Mouse (Mus musculus) bone marrow, adult 2 months (tissue): ENCODE measurements around the gene Olfm1. TPM values are rescaled to one million over a fixed set of nuclear protein-coding genes. Genes with fewer than 3 reads are reported as not detected.

Experiments
- H3K27ac ChIP-seq: fragments of 200-500 bp; 2 replicates; pipeline ENCODE4 v1.5.1; 2012; ENCODE audit warnings: low read depth, mild to moderate bottlenecking, control low read depth, inconsistent platforms, low read length; ENCODE audit not compliant: control insufficient read depth, poor library complexity, insufficient read depth
- H3K4me1 ChIP-seq: fragments of 200-500 bp; 2 replicates; pipeline ENCODE4 v1.6.1; 2011; ENCODE audit warnings: low read length; ENCODE audit not compliant: control insufficient read depth, insufficient read depth
- H3K4me3 ChIP-seq: fragments of 200-500 bp; replicated peaks from 2 replicates; pipeline ENCODE3; 2011; ENCODE audit warnings: mild to moderate bottlenecking, low read depth, low read length, control low read depth; ENCODE audit not compliant: control insufficient read depth
- CTCF ChIP-seq: fragments of 200-500 bp; IDR thresholded peaks from 2 replicates; pipeline ENCODE4 v1.5.1; 2011; ENCODE audit warnings: low read length, control low read depth; ENCODE audit not compliant: control insufficient read depth, insufficient read depth
- POLR2A ChIP-seq: fragments of 200-500 bp; IDR thresholded peaks from 2 replicates; pipeline ENCODE4 v1.6.1; 2011; ENCODE audit warnings: low read depth, mild to moderate bottlenecking, control low read depth, low read length, borderline replicate concordance; ENCODE audit not compliant: control insufficient read depth
- WGBS: fragments of 180-500 bp; shearing (Covaris S2); methylation state at CpG from one replicate; pipeline ENCODE4 v1.1.7; 2018; 5-methylcytosine and 5-hydroxymethylcytosine counted together
- polyA plus RNA-seq: library from polyadenylated mRNA; stranded (reverse); fragments of >200 nt; gene quantifications from 2 replicates; pipeline ENCODE4 v1.2.4, GENCODE M21; 2011; ENCODE audit warnings: low replicate concordance; ENCODE audit not compliant: missing spikeins, insufficient read depth, insufficient read length

The Olfm1 gene
- polyA plus RNA-seq, 1 experiment = 5.0 TPM

- Histone ChIP-seq H3K4me1 (no peaks in the 10 kb centered on the region), H3K4me3 (no peak overlapping the region), H3K27ac (no peak overlapping the region)
- TF ChIP-seq POLR2A = no peak
- TF ChIP-seq CTCF = no peak
- WGBS = 84% methylated on average over 1 of the region's 1 CpGs
Observed at GRCm38 (mm10) chr2:28217783-28218182, 25.0 kb downstream of the Olfm1 start.

- Histone ChIP-seq H3K4me1 (no peaks in the 10 kb centered on the region), H3K4me3 (no peak overlapping the region), H3K27ac (no peak overlapping the region)
- WGBS = 76% methylated on average over 7 of the region's 7 CpGs
- TF ChIP-seq POLR2A (no peak), CTCF (no peak)
Observed at GRCm38 (mm10) chr2:28218651-28219356, 26.0 kb downstream of the Olfm1 start.

- H3K27ac ChIP-seq = no peak overlapping the region; the same call in 1 of the 2 replicates
- no peak overlapping the region for H3K4me3 ChIP-seq
- no peak for TF ChIP-seq CTCF
- no peaks in the 10 kb centered on the region for H3K4me1 ChIP-seq
- 73% methylated on average over 1 of the region's 1 CpGs for WGBS
Observed at GRCm38 (mm10) chr2:28219625-28220024, 26.8 kb downstream of the Olfm1 start.

GRCm38 (mm10) chr2:28221803-28222202 is 29.0 kb downstream of the Olfm1 start:
- Histone ChIP-seq H3K4me3 (no peak overlapping the region), H3K27ac (no peak overlapping the region), H3K4me1 (no peaks in the 10 kb centered on the region)
- TF ChIP-seq CTCF = no peak
- no peak for TF ChIP-seq POLR2A
- 59% methylated on average over 2 of the region's 2 CpGs for WGBS

GRCm38 (mm10) chr2:28224819-28225218 is 32.0 kb downstream of the Olfm1 start:
- Histone ChIP-seq H3K4me3 (no peak overlapping the region), H3K4me1 (no peaks in the 10 kb centered on the region), H3K27ac (no peak overlapping the region)
- TF ChIP-seq CTCF (no peak), POLR2A (no peak)
- WGBS = 65% methylated on average over 5 of the region's 5 CpGs

- H3K27ac ChIP-seq = no peak overlapping the region
- 78% methylated on average over 3 of the region's 3 CpGs for WGBS
- H3K4me1 ChIP-seq = no peaks in the 10 kb centered on the region
- H3K4me3 ChIP-seq = no peak overlapping the region
- TF ChIP-seq POLR2A = no peak
- no peak for TF ChIP-seq CTCF
Observed at GRCm38 (mm10) chr2:28225906-28226305, 33.1 kb downstream of the Olfm1 start.

- H3K4me1 ChIP-seq = no peaks in the 10 kb centered on the region
- 76% methylated on average over 5 of the region's 5 CpGs for WGBS
- no peak for TF ChIP-seq CTCF
- no peak for TF ChIP-seq POLR2A
Observed at GRCm38 (mm10) chr2:28226971-28227370, 34.2 kb downstream of the Olfm1 start.

GRCm38 (mm10) chr2:28227589-28228191 is 34.9 kb downstream of the Olfm1 start:
- 76% methylated on average over 8 of the region's 8 CpGs for WGBS

More at GRCm38 (mm10) chr2:28226971-28227370, 34.2 kb downstream of the Olfm1 start:
- Histone ChIP-seq H3K27ac (no peak overlapping the region), H3K4me3 (no peak overlapping the region)

More at GRCm38 (mm10) chr2:28227589-28228191, 34.9 kb downstream of the Olfm1 start:
- no peaks in the 10 kb centered on the region for H3K4me1 ChIP-seq
- TF ChIP-seq POLR2A (no peak), CTCF (no peak)
- no peak overlapping the region for H3K27ac ChIP-seq
- no peak overlapping the region for H3K4me3 ChIP-seq
